Mouse (Mus musculus): ENCODE data around the gene Ulk3. TPM values are rescaled to one million over a fixed set of nuclear protein-coding genes. Genes with fewer than 3 reads are reported as not detected.

Gene Ulk3
- polyA plus RNA-seq, 1 experiment from 2014 or later = 17.3 TPM

Other genes with a start within 250 kb of the Ulk3 start
- 25.9 and 30.3 TPM in 2 replicates for gene Ppcdc, start 149.3 kb upstream of the Ulk3 start, polyA plus RNA-seq (2016; fragmentation: Nextera tagmentation; extraction: Ambion mirVana)
- gene Scamp5, start 121.4 kb upstream of the Ulk3 start, polyA plus RNA-seq (2016; fragmentation: Nextera tagmentation; extraction: Ambion mirVana) = 15.6 and 16.1 TPM in 2 replicates
- gene Rpp25, start 85.4 kb upstream of the Ulk3 start, polyA plus RNA-seq (2016; fragmentation: Nextera tagmentation; extraction: Ambion mirVana) = 0.89 and 1.6 TPM in 2 replicates
- gene Cox5a, start 68.2 kb upstream of the Ulk3 start, polyA plus RNA-seq (2016; fragmentation: Nextera tagmentation; extraction: Ambion mirVana) = 531 and 547 TPM in 2 replicates
- 23.1 and 24.0 TPM in 2 replicates for gene Fam219b, start 51.9 kb upstream of the Ulk3 start, polyA plus RNA-seq (2016; fragmentation: Nextera tagmentation; extraction: Ambion mirVana)
- 55.5 and 57.8 TPM in 2 replicates for gene Mpi, start 36.7 kb upstream of the Ulk3 start, polyA plus RNA-seq (2016; fragmentation: Nextera tagmentation; extraction: Ambion mirVana)
- 53.5 and 56.2 TPM in 2 replicates for gene Scamp2, start 28.5 kb upstream of the Ulk3 start, polyA plus RNA-seq (2016; fragmentation: Nextera tagmentation; extraction: Ambion mirVana)
- 0.10 and 0.75 TPM in 2 replicates for gene Cplx3, start 16.8 kb downstream of the Ulk3 start, polyA plus RNA-seq (2016; fragmentation: Nextera tagmentation; extraction: Ambion mirVana)
- not detected in 2 replicates for gene Lman1l, start 31.3 kb downstream of the Ulk3 start, polyA plus RNA-seq (2016; fragmentation: Nextera tagmentation; extraction: Ambion mirVana)
- 38.0 and 41.1 TPM in 2 replicates for gene Csk, start 64.2 kb downstream of the Ulk3 start, polyA plus RNA-seq (2016; fragmentation: Nextera tagmentation; extraction: Ambion mirVana)
- gene Cyp1a2, start 94.3 kb downstream of the Ulk3 start, polyA plus RNA-seq (2016; fragmentation: Nextera tagmentation; extraction: Ambion mirVana) = not detected in 2 replicates
- gene Cyp1a1, start 98.5 kb downstream of the Ulk3 start, polyA plus RNA-seq (2016; fragmentation: Nextera tagmentation; extraction: Ambion mirVana) = not detected in 2 replicates
- 37.9 and 39.0 TPM in 2 replicates for gene Edc3, start 119.1 kb downstream of the Ulk3 start, polyA plus RNA-seq (2016; fragmentation: Nextera tagmentation; extraction: Ambion mirVana)
- 75.4 and 81.8 TPM in 2 replicates for gene Clk3, start 176.4 kb downstream of the Ulk3 start, polyA plus RNA-seq (2016; fragmentation: Nextera tagmentation; extraction: Ambion mirVana)
- gene Arid3b, start 247.3 kb downstream of the Ulk3 start, polyA plus RNA-seq (2016; fragmentation: Nextera tagmentation; extraction: Ambion mirVana) = 13.6 and 14.8 TPM in 2 replicates